Mouse (Mus musculus) C2C12 (cell line): ENCODE data around the gene Defb36.

Experiments
- CTCF ChIP-seq: IDR thresholded peaks from one replicate; pipeline ENCODE4 v1.5.1; 2011; ENCODE audit not compliant: control insufficient read depth, insufficient read depth, insufficient read length
- FOSL1 ChIP-seq: IDR thresholded peaks from one replicate; pipeline ENCODE4 v1.8.0; 2011; ENCODE audit warnings: mild to moderate bottlenecking, low read length; ENCODE audit not compliant: poor library complexity, insufficient read depth, severe bottlenecking
- MAX ChIP-seq: IDR thresholded peaks from one replicate; pipeline ENCODE4 v1.6.1; 2011; ENCODE audit warnings: mild to moderate bottlenecking, control low read depth
- USF1 ChIP-seq: IDR thresholded peaks from one replicate; pipeline ENCODE4 v1.6.1; 2011; ENCODE audit warnings: low read depth, mild to moderate bottlenecking, control low read depth, moderate library complexity

- no peak for TF ChIP-seq CTCF
- no peak for TF ChIP-seq FOSL1
- no peak for TF ChIP-seq MAX
- no peak for TF ChIP-seq USF1
These were observed 11.4 kb downstream of the Defb36 start for GRCm38 (mm10) chr2:152615563-152615962.
